Mouse (Mus musculus): ENCODE data around the gene Kif1bp.
A peak's percentile ranks its signal among the peaks of the same experiment; 100 is the strongest.
"Not testable (repeated sequence)": the region's sequence is repeated elsewhere in the genome, so short reads cannot be mapped to it uniquely, and the experiment has no call there.

Kif1bp gene

DNA sequence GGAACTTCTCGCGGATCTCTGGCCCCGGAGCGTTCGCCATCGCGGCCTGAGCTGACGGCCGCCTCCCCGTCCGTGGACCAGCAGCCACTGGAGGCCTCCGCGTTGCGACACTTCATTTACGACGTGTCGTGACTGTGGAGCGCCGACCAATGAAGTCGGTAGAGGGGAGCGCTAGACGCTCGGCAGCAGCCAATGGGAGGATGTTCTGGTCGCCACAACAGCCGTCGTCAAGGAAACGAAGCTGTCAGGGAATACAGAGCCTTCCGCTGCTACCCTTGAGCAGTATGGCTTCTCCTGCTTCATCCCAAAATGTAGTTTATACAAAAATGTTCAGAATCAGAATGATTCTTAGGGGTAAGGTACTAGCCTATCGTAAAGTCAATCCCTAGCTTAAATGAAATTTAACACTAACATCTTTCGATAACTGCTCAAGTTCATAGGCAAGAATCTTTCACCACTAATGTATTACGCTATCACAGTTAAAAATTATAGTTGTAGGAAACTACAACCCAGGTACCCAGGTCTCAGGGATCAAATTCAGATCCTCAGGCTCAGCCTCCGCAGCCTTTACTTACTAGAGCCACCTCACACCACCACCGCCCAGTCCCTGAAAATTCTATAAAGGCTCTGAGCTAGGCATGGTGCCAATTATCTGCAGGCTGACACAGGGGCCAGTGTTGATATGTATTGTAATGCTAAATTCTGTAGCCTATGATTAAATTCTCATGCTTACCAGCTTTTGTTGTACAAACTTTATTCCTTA is at the start of gene Kif1bp:
Gene Kif1bp, minus strand, starts transcription at position 120 of the 763 bp plus-strand sequence.
- DNase-seq: peak; percentile 97

DNA sequence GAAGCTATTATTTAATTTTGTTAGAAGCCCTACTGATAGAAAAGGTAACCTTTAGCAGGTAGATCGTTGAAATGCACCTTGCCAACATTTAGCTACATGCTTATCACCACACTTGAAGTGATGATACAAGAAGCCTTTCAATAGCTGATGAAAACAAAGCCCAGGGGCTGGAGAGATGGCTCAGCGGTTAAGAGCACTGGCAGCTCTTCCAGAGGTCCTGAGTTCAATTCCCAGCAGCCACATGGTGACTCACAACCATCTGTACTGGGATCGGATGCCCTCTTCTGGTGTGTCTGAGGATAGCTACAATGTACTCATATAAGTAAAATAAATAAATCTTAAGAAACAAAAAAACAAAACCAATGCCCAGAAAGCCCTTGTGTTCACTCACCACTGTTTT is 25.9 kb upstream of the Kif1bp start:
- no peak for DNase-seq

DNA sequence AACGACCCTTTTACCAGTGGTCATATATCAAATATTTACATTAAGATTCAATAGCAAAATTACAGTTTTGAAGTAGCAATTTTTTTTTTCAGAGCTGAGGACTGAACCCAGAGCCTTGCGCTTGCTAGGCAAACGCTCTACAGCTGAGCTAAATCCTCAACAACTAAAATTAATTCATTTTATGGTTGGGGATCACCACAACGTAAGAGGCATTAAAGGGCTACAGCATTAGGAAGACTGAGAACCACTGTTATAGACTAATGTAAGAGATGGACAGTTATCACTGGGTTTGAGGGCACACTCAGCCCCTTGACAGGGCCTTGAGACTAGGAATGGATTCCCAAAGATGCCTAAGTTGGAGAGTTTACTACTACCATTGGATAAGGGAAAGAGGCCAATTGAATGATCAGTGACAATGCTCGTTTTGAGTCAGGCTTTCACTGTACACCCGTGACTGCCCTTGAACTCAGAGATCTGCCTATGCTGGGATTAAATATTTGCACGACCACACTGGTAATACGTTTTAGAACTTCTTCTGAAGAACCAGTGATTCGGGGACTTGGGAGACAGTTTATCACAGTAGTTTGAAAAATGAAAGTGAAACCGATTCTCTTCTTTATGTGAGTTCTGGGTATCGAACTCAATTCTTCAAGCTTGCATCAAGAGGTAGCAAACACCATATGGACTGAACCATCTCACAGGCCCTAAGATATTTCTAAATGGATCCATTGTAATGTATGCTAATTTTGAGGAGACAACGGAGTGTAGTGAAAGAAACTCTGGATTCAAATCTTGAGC is 25.2 kb upstream of the Kif1bp start:
- DNase-seq: no peak

DNA sequence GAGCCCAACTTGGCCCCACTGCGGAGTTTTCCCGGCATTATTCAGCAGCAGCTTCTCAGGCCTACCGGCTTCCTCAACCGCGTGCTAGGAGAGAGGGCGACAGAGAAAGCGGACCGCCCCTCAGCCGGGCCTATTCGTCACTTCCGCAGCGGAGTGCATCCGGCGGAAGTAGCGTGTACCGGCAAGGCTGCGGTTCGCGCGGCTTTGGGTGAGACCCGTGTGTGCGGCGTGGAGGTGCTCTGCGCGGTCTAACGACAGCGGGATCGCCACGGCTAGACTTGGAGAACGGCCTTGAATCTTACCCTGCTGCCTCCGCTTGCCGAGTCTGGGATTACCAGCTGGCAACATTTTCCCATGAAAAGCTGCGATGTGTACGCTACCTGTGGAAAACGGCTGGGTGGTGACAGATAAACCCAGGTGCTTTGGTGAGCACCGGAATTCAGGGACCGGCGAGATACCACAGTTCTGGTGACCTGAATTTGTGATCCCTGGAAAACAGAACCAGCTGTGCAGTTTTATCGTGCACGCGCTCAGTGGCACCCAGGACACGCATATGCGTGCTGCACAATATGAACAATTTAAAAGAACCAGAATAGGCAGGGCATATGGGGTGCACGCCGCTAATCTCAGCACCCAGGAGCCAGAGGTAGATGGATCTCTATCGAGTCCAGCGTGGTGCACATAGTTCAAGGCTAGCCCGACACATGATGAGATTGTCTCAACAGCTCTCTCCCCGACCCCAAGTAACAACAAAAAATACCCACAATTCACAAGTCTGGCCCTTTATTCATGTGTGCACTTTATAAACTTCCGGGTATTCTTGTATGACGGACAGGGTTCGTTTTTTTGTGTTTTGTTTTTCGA is 24.2 kb upstream of the Kif1bp start, which contains the start of gene Ddx21:
Gene Ddx21, minus strand, starts transcription at position 105 of the 864 bp plus-strand sequence.
- DNase-seq: peak; percentile 94 to 95

DNA sequence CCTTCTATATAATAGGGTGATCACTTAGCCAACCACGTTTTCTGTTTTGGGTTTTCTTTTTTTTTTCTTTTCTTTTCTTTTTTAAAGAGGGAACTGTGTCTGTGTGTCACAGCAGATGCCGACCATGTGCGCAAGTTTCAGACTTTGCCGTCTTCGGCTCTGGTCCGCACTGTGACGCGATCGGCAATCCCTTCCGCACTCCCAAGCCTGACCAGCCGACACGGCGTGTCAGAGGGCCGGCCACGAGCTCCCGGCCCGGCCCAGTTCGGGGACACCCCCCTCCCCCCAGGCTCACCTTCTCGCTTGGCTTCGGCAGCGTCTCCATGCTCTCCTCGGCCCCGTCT is 23.5 kb upstream of the Kif1bp start:
- no peak for DNase-seq

DNA sequence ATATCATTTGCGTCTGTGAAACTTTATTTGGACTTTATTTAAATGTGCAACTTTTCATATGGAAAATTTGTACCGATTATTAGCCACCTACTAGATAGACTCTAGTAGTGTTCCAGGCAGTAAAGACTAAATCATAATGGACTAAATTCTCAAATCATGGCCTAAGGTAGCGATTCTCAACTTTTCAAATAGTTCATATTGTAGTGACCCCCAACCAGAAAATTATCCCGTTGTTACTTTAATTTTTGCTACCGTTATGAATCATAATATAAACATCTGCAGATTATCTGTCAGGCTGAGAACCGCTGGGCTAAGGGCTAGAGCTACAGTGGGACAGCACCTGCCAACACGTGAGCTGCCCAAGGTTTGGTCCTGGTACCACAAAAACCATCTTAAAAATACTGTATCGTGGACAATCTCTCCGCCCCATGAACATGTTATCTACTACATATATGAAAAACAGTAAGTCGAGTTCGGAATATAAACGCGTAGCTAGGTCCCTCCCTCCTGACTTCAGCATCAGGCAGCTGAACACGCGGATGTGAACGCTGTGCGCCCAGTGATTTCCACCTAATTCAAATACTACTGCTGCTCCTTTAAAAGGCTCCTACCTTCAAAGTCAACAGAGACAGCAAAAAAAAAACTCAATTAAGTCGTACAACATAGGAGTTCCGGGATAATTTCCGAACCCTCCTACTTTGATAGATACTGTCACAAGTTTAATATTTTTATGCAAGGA is 23.0 kb upstream of the Kif1bp start:
- DNase-seq: no peak

DNA sequence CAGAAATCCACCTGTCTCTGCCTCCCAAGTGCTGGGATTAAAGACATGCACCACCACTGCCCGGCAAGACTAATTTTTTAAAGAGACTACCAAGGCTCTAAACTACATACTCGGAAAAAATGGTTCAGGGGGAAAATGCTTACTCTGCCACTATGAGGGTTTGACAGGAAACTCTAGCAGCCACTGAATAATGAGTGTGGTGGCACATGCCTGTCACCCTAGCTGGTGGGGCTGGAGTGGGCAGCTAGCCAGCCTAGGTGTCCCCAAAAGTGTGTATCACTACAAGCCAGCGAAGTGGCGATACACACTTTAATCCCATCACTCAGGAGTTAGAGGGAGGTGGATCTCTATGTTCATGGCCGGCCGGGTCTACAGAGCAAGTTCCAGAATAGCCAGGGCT is 21.8 kb upstream of the Kif1bp start:
- DNase-seq: no peak

DNA sequence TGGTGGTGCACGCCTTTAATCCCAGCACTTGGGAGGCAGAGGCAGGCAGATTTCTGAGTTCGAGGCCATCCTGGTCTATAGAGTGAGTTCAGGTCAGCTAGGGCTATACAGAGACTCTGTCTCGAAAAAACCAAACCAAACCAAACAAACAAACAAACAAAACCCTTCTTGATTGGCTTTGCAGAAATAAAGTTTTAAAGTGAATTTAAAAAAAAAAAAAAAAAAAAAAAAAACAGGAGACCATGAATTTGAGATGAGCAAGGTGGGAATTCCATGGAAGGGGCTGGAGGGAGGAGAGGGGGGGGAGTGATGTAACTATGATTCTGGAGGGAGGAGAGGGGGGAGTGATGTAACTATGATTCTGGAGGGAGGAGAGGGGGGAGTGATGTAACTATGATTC is 21.1 kb upstream of the Kif1bp start:
- not testable (repeated sequence) for DNase-seq

DNA sequence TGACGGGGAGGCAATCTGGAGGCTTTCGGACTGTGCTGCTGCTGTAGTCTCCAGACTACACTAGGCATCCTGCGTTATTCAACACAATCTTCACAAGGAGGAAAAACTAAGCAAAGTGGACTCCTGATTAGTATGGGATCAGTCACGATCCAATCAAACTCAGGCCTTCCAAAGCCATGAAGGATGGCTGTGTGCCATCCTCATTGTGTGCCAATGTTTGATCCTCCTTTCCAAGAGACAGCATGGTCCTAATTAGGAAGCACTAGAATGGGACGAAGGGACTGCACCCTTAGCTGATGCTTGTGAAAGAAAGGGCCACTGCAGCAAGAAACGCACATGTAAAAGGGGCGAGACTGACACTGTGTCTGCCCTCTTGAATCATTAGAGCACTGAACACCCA is 14.2 kb upstream of the Kif1bp start:
- DNase-seq: peak; percentile 28

DNA sequence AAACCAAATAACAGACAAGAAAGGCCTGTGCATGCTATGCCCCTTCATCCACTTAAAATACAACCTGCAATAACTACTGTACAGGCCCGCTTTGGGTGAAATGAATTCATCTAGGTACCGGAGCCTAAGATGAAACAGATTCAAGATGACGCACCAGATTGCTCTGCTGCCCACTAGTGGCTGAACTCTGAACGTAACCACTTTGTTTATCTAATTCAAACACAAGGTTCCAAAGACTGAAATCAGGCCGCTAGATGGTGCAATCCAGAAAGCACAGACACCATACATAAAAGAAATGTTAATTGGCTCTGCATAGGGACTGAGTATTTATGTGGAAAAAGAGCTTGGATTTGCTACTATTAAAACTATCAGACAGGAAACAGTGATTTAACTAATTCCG is 11.9 kb upstream of the Kif1bp start:
- DNase-seq: peak; percentile 94 to 96

DNA sequence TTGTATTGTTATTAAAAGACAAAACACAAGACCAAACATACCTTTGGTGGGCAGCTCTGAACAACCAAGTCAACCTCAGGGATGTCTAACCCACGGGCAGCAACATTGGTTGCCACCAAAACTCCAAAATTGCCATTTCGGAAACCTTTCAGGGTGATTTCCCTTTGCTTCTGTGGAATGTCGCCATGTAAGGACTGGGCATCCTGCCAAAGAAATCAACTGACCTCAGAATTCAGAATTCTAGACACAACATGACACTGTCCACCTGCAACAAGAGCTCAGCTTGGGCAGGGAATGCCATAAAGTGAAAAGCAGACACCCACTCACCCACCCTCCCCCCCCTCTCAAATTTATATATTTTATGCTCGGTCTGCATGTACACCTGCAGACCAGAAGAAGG is 10.4 kb upstream of the Kif1bp start:
- peak; percentile 24 to 50 for DNase-seq

DNA sequence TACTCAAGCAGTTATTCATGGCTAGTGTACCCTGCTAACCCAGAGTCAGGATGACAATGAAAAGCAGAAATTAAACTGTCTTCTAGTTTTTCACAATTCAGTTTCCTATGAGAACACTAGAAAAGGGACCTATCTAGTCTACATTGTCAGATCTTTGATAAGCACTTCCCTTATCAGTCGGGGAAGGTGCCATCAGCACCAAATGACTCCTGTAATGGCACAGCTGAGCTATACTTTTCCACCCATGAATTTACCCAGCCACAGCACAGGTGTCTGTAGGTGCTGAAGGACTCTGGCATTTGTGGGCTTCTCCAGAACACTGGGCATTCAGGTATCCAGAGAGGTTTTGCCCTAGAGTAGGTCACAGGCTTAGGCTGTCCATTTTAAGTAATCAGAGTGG is 5.0 kb upstream of the Kif1bp start:
- DNase-seq: no peak

DNA sequence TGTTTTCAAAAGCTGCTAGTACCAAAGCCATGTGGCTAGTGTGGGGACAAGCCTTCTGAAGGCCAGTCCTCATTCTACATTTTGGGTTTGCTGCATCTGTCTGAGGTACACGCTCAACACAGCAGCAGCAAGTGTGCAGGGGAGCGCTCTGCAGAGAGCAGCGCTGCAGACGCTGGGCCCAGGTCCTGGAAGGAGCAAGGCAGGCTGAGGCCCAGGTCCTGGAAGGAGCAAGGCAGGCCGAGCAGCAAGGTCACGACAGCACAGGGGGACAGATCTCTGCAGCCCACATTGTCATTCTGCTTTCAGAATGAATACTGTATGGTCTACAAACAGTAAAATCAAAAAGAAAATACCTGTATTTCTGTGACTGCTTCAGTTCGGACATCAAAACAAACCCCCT is 4.4 kb upstream of the Kif1bp start:
- no peak for DNase-seq

DNA sequence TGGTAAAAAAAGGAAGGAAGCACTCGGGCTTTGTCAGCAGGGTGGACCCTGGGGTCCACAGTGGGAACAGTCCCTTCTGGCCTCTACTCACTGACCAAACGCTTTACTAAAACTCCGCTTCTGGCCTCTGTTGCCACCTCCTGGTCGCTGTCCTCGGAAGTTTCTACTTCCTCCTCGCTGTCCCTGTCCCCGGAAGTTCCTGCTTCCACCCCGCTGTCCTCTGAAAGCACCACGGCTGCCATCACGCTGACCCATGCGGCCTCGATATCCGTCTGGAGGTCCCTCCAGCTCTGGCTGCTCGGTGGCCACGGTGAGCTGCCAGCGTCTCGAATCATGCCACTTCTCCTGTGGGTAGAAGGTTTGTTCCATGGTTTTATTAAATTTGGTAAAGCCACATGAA is 4.0 kb upstream of the Kif1bp start:
- no peak for DNase-seq

DNA sequence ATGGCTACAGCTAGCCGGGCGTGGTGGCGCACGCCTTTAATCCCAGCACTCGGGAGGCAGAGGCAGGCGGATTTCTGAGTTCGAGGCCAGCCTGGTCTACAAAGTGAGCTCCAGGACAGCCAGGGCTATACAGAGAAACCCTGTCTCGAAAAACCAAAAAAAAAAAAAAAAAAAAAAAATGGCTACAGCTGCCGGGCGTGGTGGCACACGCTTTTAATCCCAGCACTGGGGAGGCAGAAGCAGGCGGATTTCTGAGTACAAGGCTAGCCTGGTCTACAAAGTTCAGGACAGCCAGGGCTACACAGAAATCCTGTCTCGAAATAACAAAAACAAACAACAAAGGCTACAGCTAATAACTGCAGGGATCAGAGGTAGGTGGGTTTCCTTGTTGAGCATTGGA is 872 bp upstream of the Kif1bp start:
- DNase-seq: not testable (repeated sequence)

DNA sequence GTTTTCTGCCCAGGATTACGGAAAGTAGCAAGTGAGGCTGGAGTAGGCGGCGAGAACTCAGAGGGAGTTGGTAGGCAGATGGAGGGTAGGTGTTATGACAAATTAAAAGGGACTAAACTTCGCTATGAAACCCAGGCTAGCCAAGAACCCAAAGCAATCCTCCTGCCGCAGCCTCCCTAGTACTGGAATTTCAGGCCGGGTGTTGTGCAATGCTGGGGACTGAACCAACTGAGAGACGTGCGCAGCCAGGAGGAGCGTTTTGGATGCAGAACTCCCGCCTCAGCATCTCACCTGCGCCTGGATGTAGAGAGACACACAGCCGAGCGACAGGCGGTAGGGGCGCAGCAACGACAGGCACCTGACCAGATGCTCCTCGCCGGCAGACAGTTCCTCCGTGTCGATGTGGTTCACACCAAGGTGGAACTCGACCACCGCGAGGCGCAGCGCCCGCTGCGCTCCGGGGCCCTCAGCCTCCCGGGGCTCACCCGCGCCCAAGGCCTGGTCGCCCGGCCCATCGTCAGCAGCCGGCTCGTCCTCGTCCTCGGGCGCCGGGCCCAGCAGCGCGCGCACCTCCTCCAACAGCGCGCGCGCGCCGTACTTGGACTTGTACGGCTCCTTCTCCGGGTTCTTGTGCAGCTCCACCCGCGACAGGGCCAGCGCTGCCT is 452 bp downstream of the Kif1bp start:
- DNase-seq: no peak

DNA sequence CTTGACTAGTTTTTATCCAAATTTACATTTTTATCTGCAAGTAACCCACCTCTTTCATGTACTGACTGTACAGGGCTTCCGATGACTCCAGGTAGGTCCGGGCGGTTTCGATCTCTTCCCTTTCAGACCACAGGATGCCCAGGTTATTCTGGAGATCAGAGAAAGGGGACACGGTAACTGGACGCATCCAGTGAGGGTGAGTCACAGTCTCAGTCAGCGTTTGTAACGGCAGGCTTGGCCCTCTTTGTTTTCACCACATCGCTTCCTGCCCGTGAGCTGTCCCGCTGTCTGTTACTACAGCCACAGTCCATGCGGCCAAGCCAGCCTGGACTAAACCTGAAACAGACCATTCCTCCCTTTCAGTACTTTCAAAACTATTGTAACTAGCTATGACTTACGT is 3.3 kb downstream of the Kif1bp start:
- DNase-seq: no peak

DNA sequence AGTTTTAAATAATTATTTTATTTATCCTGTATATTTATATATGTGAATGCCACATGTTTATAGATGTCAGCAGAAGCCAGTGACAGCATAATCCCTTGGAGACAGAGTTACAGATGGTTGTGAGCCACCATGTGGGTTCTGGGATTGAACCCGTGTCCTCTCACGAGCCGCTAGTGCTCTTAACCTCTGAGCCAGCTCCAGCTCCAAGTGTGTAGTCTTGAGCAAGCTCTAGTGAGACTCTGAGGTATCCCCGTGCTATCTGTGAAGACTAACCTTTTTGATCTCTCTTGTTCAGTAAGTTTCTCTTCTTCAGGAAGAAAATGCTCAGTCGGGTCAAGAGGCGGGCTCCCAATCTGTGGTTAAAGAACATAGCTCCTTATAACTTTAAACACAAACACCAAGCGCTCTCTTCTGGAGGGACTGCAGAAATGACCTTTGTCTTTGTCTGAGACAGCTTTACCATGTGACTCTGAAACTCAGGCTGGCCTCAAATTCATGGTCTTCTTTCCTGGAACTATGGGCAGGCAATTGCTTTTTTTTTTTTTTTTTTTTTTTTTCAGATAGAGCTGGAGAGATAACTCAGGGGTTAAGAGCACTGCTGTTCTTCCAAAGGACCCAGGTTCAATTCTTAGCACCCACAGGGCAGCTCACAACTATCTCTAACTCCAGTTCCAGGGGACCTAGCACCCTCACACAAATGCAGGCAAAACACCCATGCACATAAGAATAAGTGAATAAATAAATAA is 8.0 kb downstream of the Kif1bp start:
- no peak for DNase-seq

DNA sequence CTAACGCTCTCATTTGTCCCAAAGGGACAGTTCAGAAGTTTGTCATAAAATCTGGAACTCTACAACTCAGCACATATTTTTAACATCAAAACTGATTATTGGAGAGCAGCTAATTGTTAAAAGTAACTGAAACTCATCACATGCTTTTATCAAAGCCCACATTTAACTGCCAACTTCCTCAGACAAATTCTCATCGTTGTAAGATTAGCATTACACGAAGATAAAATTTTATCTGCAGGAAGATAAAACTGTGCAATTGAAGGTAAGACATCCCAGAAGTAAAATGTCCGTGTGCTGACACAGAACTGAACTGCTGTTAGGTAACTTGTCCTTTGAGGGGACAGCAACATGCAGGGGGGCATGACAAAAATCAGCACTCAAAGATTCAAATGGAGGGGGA is 9.4 kb downstream of the Kif1bp start:
- DNase-seq: no peak

DNA sequence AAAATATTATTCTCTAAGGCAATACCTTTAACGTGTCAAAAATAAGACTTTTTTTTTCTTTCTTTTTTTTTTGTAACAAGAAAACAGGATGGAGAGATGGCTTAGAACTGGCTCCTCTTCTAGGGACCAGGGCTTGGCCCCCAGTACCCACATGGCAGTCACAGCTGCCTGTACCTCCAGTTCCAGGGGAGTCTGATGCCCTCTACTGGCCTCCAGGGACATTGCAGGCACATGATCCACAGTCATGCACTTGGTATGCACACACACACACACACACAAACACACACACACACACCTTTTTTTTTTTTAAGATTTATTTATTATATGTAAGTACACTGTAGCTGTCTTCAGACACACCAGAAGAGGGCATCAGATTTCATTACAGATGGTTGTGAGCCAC is 20.5 kb downstream of the Kif1bp start:
- DNase-seq: peak; percentile 20 to 26

DNA sequence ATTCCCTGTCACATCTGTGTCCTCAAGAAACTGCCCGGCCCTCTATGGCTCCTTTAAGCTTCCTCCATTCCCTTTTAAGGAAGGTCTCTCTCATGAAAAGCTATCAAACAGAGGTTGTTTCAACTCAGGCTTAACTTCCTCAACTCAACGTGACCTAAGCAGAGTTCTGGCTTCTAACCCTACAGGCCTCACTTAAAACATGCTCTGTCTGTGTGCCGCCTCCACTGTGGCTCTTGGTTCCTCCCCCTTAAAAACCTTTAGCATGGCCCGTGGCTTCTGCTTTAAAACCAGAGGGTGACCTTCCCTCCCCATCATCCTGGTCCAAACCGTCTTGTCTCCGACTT is 21.7 kb downstream of the Kif1bp start:
- DNase-seq: no peak
